7 mouse cellular contexts compared by ENCODE assay signal in the genomic region with DNA sequence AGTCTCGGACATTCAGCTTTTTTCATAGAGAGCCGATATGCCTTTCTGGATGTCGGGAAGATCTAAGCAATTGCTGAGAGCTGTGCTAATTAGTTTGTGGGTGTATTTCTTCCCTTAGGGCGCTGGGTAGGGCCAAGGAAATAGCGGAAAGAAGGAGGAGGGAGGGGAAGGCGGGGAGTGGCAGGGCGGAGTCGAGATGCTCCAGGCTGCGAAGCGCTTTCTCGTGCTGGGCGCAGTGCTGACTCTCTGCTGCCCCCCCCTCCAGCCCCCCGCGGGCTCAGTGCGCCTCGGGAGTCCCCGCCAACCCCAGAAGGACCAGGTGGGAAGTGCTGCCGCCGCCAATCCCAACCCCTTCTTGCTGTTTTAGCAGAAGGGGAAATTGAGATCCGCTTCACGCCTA. TPM values are rescaled to one million over a fixed set of nuclear protein-coding genes. Genes with fewer than 3 reads are reported as not detected.
DNase-seq lines count a peak whose midpoint lies in the region; ATAC-seq and TF ChIP-seq lines count a peak whose summit lies in the region.

No protein-coding gene starts in this region.

- no peak overlapping the region; the same call in 1 of the 2 replicates for H3K9ac ChIP-seq in ES-E14 (ENCODE audit: insufficient read depth, low read depth, low read length, poor library complexity, severe bottlenecking)
- no peak overlapping the region for H3K9ac ChIP-seq in heart, embryonic 11.5 days (ENCODE audit: low read depth, low read length)
- H3K9ac ChIP-seq in midbrain, embryonic 13.5 days (replicated peaks): no peak overlapping the region

- no peak for DNase-seq in ES-E14 (ENCODE audit: low read depth, low spot score)
- DNase-seq in brain, adult 2 months (ENCODE audit: low read depth, low spot score): peak; percentile 58
- peak; percentile 38 to 44 for DNase-seq in kidney, postnatal 36 days
- DNase-seq in thymus, postnatal 4 days: no peak
- DNase-seq in left cerebral cortex, postnatal 14 days (ENCODE audit: low spot score in 2 of 2): no peak

- intact Hi-C loops in left cerebral cortex, postnatal 14 days (cut with DNase I): no loop called here

- peak overlapping the region; percentile 62 to 73 for H3K4me3 ChIP-seq in ES-E14 (ENCODE audit: insufficient read depth in 1 of 2, low read depth in 1 of 2, low read length in 2 of 2, poor library complexity in 1 of 2, severe bottlenecking in 1 of 2)
- H3K4me3 ChIP-seq in heart, embryonic 11.5 days (ENCODE audit: low read depth, low read length): peak overlapping the region; percentile 49
- peak overlapping the region; percentile 34; the same call in 1 of the 2 replicates for H3K4me3 ChIP-seq in midbrain, embryonic 13.5 days (replicated peaks)

- no peak for ATAC-seq in heart, embryonic 11.5 days (replicated peaks; ENCODE audit: insufficient number of reproducible peaks, low FRiP score, low TSS enrichment)
- ATAC-seq in midbrain, embryonic 13.5 days: no peak

- H3K27ac ChIP-seq in ES-E14 (ENCODE audit: insufficient read depth, low read depth, low read length, poor library complexity, severe bottlenecking): no peak overlapping the region; the same call in 1 of the 2 replicates
- no peak overlapping the region for H3K27ac ChIP-seq in heart, embryonic 11.5 days (ENCODE audit: low read depth, low read length)
- H3K27ac ChIP-seq in midbrain, embryonic 13.5 days: no peak overlapping the region

- peaks cover 66% of the 10 kb centered on the region for H3K27me3 ChIP-seq in heart, embryonic 11.5 days (ENCODE audit: control insufficient read depth, insufficient read depth, low read length)
- peaks cover 77% of the 10 kb centered on the region for H3K27me3 ChIP-seq in midbrain, embryonic 13.5 days

- no peaks in the 10 kb centered on the region for H3K9me3 ChIP-seq in ES-E14 (ENCODE audit: control insufficient read depth, insufficient read depth, low read depth, low read length)
- no peaks in the 10 kb centered on the region for H3K9me3 ChIP-seq in heart, embryonic 11.5 days (replicated peaks; ENCODE audit: control insufficient read depth, low read length)
- no peaks in the 10 kb centered on the region for H3K9me3 ChIP-seq in midbrain, embryonic 13.5 days

- in situ Hi-C loops in ES-E14 (cut with MboI; ENCODE audit: low sequenced_read_pairs in 2 of 2, unreplicated experiment in 2 of 2): no loop called here

- H3K36me3 ChIP-seq in ES-E14 (ENCODE audit: control insufficient read depth, insufficient read depth, low read length, poor library complexity, severe bottlenecking): no peaks in the 10 kb centered on the region
- H3K36me3 ChIP-seq in heart, embryonic 11.5 days (ENCODE audit: control insufficient read depth, insufficient read depth, low read length): no peaks in the 10 kb centered on the region
- no peaks in the 10 kb centered on the region for H3K36me3 ChIP-seq in midbrain, embryonic 13.5 days

- 1% methylated on average over 21 of the region's 21 CpGs for WGBS in heart, embryonic 11.5 days (ENCODE audit: insufficient replicate concordance)
- WGBS in midbrain, embryonic 13.5 days: under 1% methylated on average over 20 of the region's 21 CpGs

- peak overlapping the region; percentile 91 for H3K4me2 ChIP-seq in heart, embryonic 11.5 days
- peak overlapping the region; percentile 56 for H3K4me2 ChIP-seq in midbrain, embryonic 13.5 days (replicated peaks)

- H3K4me1 ChIP-seq in ES-E14 (ENCODE audit: control insufficient read depth in 2 of 2, insufficient read depth in 2 of 2, low read length in 2 of 2, poor library complexity in 1 of 2): peaks cover 0 to 5% of the 10 kb centered on the region in 2 experiments; a peak in 2 of 4 replicates
- peaks cover 9% of the 10 kb centered on the region for H3K4me1 ChIP-seq in heart, embryonic 11.5 days (ENCODE audit: control insufficient read depth, insufficient read depth, low read length)
- H3K4me1 ChIP-seq in midbrain, embryonic 13.5 days (replicated peaks): peaks cover 32% of the 10 kb centered on the region

TF ChIP-seq in ES-E14, 5 proteins besides CTCF, POLR2A, EP300 and RAD21:
- TF ChIP-seq CHD2 (IDR thresholded peaks at IDR 0.05; ENCODE audit: low read depth, low read length) (no peak), ZC3H11A (IDR thresholded peaks at IDR 0.05; ENCODE audit: borderline replicate concordance, low read depth, low read length) (no peak), MAFK (IDR thresholded peaks at IDR 0.05; ENCODE audit: insufficient read depth, low read depth, low read length) (no peak), ZNF384 (IDR thresholded peaks at IDR 0.05; ENCODE audit: low read depth, low read length) (no peak), HCFC1 (IDR thresholded peaks at IDR 0.05; ENCODE audit: borderline replicate concordance, insufficient read depth, low read length) (no peak)

RNA-seq across cellular contexts. Expression of a gene that starts 38.6 kb away (rescaled TPM):
- 6.6 and 8.7 TPM in 2 replicates for total RNA-seq in ES-E14 (2012; rRNA removed)
- polyA plus RNA-seq in heart, embryonic 11.5 days (2014; fragmentation: Nextera tagmentation; extraction: Ambion mirVana): 30.3 and 30.6 TPM in 2 replicates
- polyA plus RNA-seq in midbrain, embryonic 13.5 days (2015; fragmentation: Nextera tagmentation; extraction: Ambion mirVana): 36.1 and 37.6 TPM in 2 replicates
- 10 to 100 TPM; 16.7 to 17.6 TPM for total RNA-seq in left cerebral cortex, postnatal 14 days (2021)

RNA-seq across cellular contexts. Expression of a gene that starts 38.9 kb away (rescaled TPM):
- total RNA-seq in ES-E14 (2012; rRNA removed): 3.0 and 5.3 TPM in 2 replicates
- polyA plus RNA-seq in heart, embryonic 11.5 days (2014; fragmentation: Nextera tagmentation; extraction: Ambion mirVana): 2.0 and 2.3 TPM in 2 replicates
- polyA plus RNA-seq in midbrain, embryonic 13.5 days (2015; fragmentation: Nextera tagmentation; extraction: Ambion mirVana): 4.5 and 5.5 TPM in 2 replicates
- 10 to 100 TPM; 81.4 to 96.2 TPM for total RNA-seq in left cerebral cortex, postnatal 14 days (2021)

RNA-seq across cellular contexts. Expression of a gene that starts 58.0 kb away (rescaled TPM):
- total RNA-seq in ES-E14 (2012; rRNA removed): 26.4 and 27.3 TPM in 2 replicates
- 0.30 and 0.34 TPM in 2 replicates for polyA plus RNA-seq in heart, embryonic 11.5 days (2014; fragmentation: Nextera tagmentation; extraction: Ambion mirVana)
- polyA plus RNA-seq in midbrain, embryonic 13.5 days (2015; fragmentation: Nextera tagmentation; extraction: Ambion mirVana): 0.13 and 0.22 TPM in 2 replicates
- under 1 TPM; 0.22 to 0.25 TPM for total RNA-seq in left cerebral cortex, postnatal 14 days (2021)

RNA-seq across cellular contexts. Expression of a gene that starts 58.3 kb away (rescaled TPM):
- total RNA-seq in ES-E14 (2012; rRNA removed): 0.45 and 1.0 TPM in 2 replicates
- polyA plus RNA-seq in heart, embryonic 11.5 days (2014; fragmentation: Nextera tagmentation; extraction: Ambion mirVana): 0.39 TPM in 1 of 2 replicates, not detected in the other
- polyA plus RNA-seq in midbrain, embryonic 13.5 days (2015; fragmentation: Nextera tagmentation; extraction: Ambion mirVana): not detected in 2 replicates
- total RNA-seq in left cerebral cortex, postnatal 14 days (2021): under 1 TPM; 0.08 to 0.18 TPM

Comparison
In these comparisons a context has a peak if more than half of its experiments do, and no peak if none do; other contexts are left out.
1. DNase-seq: peak in brain, adult 2 months (single experiment) and kidney, postnatal 36 days (2 of 2); none in ES-E14 (single experiment), thymus, postnatal 4 days (single experiment) and left cerebral cortex, postnatal 14 days (0 of 2).
2. RNA of a gene that starts 38.9 kb away (total RNA-seq): 81.4 to 96.2 TPM in left cerebral cortex, postnatal 14 days; 3.0 to 5.3 TPM in ES-E14; every median in the first group is over 10 times any median in the second.
3. RNA of a gene that starts 58.0 kb away (total RNA-seq): 26.4 to 27.3 TPM in ES-E14; 0.22 to 0.25 TPM in left cerebral cortex, postnatal 14 days; every median in the first group is over 10 times any median in the second.
4. Peak in every context shown above with its lines, with median percentiles within 50 percentile points of each other: H3K4me3 ChIP-seq.